Mouse (Mus musculus): ENCODE measurements around the gene Stim2. TPM values are rescaled to one million over a fixed set of nuclear protein-coding genes. Genes with fewer than 3 reads are reported as not detected.
A peak's percentile ranks its signal among the peaks of the same experiment; 100 is the strongest.

Gene Stim2
- polyA plus RNA-seq, 1 experiment = 6.9 TPM

DNA sequence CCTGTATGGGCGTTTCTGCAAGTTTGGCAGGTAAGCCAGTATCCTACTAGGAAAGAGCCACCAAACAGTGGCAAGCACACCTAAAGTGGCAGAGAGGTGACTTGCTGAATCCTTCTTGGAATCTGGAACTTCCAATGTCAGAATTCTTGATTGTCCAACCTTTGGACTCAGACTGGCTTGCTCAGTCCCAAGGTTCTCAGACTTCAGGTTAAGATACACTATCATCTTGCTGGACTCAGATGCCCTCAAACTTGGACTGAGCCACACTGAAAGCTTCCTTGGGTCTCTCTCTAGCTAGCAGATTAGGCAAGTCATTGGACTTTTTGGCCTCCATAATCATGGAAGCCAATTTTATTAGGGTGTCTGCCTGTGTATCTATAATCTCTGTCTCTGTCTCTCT lies 10.8 kb upstream of the Stim2 start:
- Histone ChIP-seq H3K4me1 (peaks cover 26% of the 10 kb centered on the region), H3K4me3 (replicated peaks) (no peak overlapping the region), H3K36me3 (replicated peaks; ENCODE audit: low read length) (no peaks in the 10 kb centered on the region), H3K27me3 (replicated peaks) (no peaks in the 10 kb centered on the region), H3K9me3 (no peaks in the 10 kb centered on the region)
- TF ChIP-seq GATA1 (IDR thresholded peaks at IDR 0.05; ENCODE audit: borderline replicate concordance, low read length) = no peak
- TF ChIP-seq FLI1 (IDR thresholded peaks at IDR 0.05; ENCODE audit: low read length) = no peak

DNA sequence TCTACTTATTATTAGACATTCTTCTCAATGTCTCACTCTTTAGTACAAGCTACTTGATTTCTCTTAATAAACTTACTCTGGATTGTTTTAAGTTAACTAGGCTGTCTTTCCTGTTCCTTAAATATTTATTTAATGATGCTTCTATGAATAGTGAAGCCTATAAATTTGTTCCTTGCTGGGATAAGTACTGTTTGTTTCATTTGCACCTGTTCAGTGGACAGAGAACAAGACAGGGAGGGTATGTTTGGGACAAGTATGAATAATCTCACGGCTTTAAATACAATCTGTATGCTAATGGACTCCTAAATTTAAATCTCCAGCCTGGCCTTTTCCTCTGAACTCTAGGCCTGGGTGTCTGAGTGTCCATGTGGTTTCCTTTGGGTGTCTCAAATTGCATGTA lies 10.2 kb upstream of the Stim2 start:
- no peak overlapping the region for H3K4me3 ChIP-seq (replicated peaks)
- no peak for TF ChIP-seq FLI1 (IDR thresholded peaks at IDR 0.05; ENCODE audit: low read length)
- no peak for TF ChIP-seq GATA1 (IDR thresholded peaks at IDR 0.05; ENCODE audit: borderline replicate concordance, low read length)

GRCm38 (mm10) chr5:53992616-53993015 lies 5.7 kb upstream of the Stim2 start:
- no peak overlapping the region for H3K4me3 ChIP-seq (replicated peaks)
- no peaks in the 10 kb centered on the region for H3K36me3 ChIP-seq (replicated peaks; ENCODE audit: low read length)
- H3K9me3 ChIP-seq = no peaks in the 10 kb centered on the region
- TF ChIP-seq GATA1 (IDR thresholded peaks at IDR 0.05; ENCODE audit: borderline replicate concordance, low read length) (no peak), FLI1 (IDR thresholded peaks at IDR 0.05; ENCODE audit: low read length) (no peak)
- H3K4me1 ChIP-seq = peaks cover 40% of the 10 kb centered on the region
- H3K27me3 ChIP-seq (replicated peaks) = no peaks in the 10 kb centered on the region

More for the DNA sequence above, 10.2 kb upstream of the Stim2 start:
- Histone ChIP-seq H3K4me1 (peaks cover 27% of the 10 kb centered on the region), H3K27me3 (replicated peaks) (no peaks in the 10 kb centered on the region), H3K9me3 (no peaks in the 10 kb centered on the region), H3K36me3 (replicated peaks; ENCODE audit: low read length) (no peaks in the 10 kb centered on the region)

- Histone ChIP-seq H3K9me3 (no peaks in the 10 kb centered on the region), H3K4me3 (replicated peaks) (peak overlapping the region; percentile 94), H3K27me3 (replicated peaks) (no peaks in the 10 kb centered on the region), H3K4me1 (peaks cover 40% of the 10 kb centered on the region), H3K36me3 (replicated peaks; ENCODE audit: low read length) (no peaks in the 10 kb centered on the region)
- TF ChIP-seq GATA1 (IDR thresholded peaks at IDR 0.05; ENCODE audit: borderline replicate concordance, low read length) (no peak), FLI1 (IDR thresholded peaks at IDR 0.05; ENCODE audit: low read length) (no peak)
Observed at GRCm38 (mm10) chr5:53994576-53994975, 3.7 kb upstream of the Stim2 start.

DNA sequence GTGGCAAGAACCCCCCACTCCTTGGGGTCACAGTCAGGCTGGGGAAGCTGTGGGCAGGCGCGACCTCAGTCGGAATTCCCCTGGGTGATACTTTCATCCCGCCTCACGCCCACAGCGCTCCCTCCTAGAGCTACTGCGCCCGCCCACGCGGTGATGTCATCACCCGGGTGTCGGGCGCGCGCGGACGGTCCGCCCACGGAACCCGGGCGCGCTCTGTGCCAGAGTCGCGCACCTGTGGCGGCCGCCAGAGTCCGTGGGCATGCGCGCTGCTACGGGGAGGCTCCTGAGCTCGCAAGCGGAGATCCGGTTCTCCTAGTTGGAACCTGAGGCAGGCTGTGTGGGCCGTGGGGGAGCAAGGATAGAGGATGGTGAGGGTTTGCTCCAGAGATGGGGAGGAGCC lies 3.0 kb upstream of the Stim2 start:
- H3K36me3 ChIP-seq (replicated peaks; ENCODE audit: low read length) = no peaks in the 10 kb centered on the region

DNA sequence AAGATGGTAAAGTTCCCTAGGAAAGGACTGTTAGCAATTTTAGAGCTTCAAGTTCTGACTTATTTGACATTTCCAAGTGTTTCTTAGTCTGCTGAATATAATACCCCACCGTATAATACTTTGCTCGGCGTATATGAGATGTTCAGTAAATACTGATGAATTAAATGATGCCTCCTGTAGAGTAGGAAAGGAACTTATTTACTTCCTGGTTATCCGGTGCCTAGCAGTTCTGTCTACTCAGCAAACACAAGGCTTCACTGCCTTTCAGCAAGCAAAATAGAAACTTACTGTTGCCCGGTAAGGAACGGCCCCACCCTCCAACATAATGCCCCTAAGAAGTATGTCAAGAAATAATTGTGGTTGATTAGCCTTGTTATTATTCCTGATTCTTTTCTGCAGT lies 1.5 kb upstream of the Stim2 start:
- H3K4me3 ChIP-seq (replicated peaks) = no peak overlapping the region
- H3K27me3 ChIP-seq (replicated peaks) = no peaks in the 10 kb centered on the region
- TF ChIP-seq FLI1 (IDR thresholded peaks at IDR 0.05; ENCODE audit: low read length) (no peak), GATA1 (IDR thresholded peaks at IDR 0.05; ENCODE audit: borderline replicate concordance, low read length) (no peak)
- peaks cover 52% of the 10 kb centered on the region for H3K4me1 ChIP-seq
- H3K36me3 ChIP-seq (replicated peaks; ENCODE audit: low read length) = no peaks in the 10 kb centered on the region
- H3K9me3 ChIP-seq = no peaks in the 10 kb centered on the region

More for the DNA sequence above, 3.0 kb upstream of the Stim2 start:
- H3K4me1 ChIP-seq = peaks cover 45% of the 10 kb centered on the region
- no peaks in the 10 kb centered on the region for H3K9me3 ChIP-seq
- H3K27me3 ChIP-seq (replicated peaks) = no peaks in the 10 kb centered on the region
- TF ChIP-seq GATA1 (IDR thresholded peaks at IDR 0.05; ENCODE audit: borderline replicate concordance, low read length) (no peak), FLI1 (IDR thresholded peaks at IDR 0.05; ENCODE audit: low read length) (no peak)
- H3K4me3 ChIP-seq (replicated peaks) = peak overlapping the region; percentile 94

GRCm38 (mm10) chr5:53998743-53999460 lies 603 bp downstream of the Stim2 start:
- no peaks in the 10 kb centered on the region for H3K9me3 ChIP-seq
- H3K4me1 ChIP-seq = peaks cover 56% of the 10 kb centered on the region
- H3K36me3 ChIP-seq (replicated peaks; ENCODE audit: low read length) = peaks cover 2% of the 10 kb centered on the region
- H3K27me3 ChIP-seq (replicated peaks) = no peaks in the 10 kb centered on the region
- H3K4me3 ChIP-seq (replicated peaks) = peak overlapping the region; percentile 91
- TF ChIP-seq FLI1 (IDR thresholded peaks at IDR 0.05; ENCODE audit: low read length) (no peak), GATA1 (IDR thresholded peaks at IDR 0.05; ENCODE audit: borderline replicate concordance, low read length) (no peak)

DNA sequence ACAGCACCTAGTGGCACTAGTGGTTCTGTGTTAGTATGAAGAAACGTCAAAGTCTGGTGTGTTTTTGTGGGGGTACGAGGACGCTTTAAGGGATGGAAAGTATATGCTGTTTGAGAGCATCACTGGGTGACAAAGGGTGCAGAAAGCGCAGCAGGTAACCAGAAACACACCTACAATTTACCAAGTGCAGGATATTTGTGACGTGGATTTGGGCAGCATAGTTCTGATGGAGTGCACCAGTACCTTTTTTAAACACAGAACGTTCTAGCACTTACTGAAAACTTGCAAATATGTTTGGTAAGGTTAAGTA lies 1.1 kb downstream of the Stim2 start:
- Histone ChIP-seq H3K4me3 (replicated peaks) (peak overlapping the region; percentile 91), H3K36me3 (replicated peaks; ENCODE audit: low read length) (peaks cover 2% of the 10 kb centered on the region), H3K27me3 (replicated peaks) (no peaks in the 10 kb centered on the region), H3K4me1 (peaks cover 57% of the 10 kb centered on the region), H3K9me3 (no peaks in the 10 kb centered on the region)
- TF ChIP-seq FLI1 (IDR thresholded peaks at IDR 0.05; ENCODE audit: low read length) = no peak
- TF ChIP-seq GATA1 (IDR thresholded peaks at IDR 0.05; ENCODE audit: borderline replicate concordance, low read length) = no peak

DNA sequence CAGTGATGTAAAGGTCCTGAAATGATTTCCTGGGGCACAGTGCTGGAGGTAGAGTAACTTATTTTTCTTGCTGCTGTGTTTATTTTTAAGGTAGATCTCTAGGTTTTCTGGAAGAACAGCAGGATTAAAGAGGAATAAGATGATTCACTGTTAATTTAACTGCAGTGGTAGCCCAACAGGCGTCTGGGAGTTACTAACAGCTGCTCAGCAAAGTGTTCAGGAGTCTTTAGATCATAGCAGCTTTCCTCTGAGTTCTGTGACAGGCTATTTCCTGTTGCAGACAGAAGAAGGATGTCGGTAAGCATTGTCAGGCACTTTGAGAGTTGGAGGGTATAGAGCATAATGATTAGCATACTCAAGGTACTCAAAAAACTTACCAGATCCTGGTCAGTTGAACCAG lies 1.5 kb downstream of the Stim2 start:
- H3K4me1 ChIP-seq = peaks cover 57% of the 10 kb centered on the region
- peaks cover 2% of the 10 kb centered on the region for H3K36me3 ChIP-seq (replicated peaks; ENCODE audit: low read length)
- H3K27me3 ChIP-seq (replicated peaks) = no peaks in the 10 kb centered on the region
- no peaks in the 10 kb centered on the region for H3K9me3 ChIP-seq
- TF ChIP-seq FLI1 (IDR thresholded peaks at IDR 0.05; ENCODE audit: low read length) (no peak), GATA1 (IDR thresholded peaks at IDR 0.05; ENCODE audit: borderline replicate concordance, low read length) (no peak)
- H3K4me3 ChIP-seq (replicated peaks) = peak overlapping the region; percentile 91

DNA sequence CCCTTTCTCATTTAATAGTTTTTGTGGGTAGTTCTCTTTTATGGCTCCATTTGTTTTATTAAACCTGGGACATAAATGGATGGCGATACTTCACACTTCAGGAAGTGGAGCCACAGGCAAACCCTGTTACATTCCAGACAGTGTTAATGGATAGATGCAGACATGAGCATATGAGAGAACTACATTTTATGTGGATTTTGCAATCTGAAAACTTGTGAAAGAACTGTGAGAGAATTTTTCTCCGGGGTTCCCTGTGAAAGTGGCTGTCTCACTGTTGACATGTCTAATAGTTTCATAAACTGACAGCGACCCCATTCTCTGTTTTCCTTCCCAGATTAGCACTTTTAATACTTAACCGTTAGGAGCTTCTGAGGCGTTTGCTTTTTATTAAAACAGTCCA lies 2.7 kb downstream of the Stim2 start:
- H3K9me3 ChIP-seq = no peaks in the 10 kb centered on the region

More for the DNA sequence above, 2.7 kb downstream of the Stim2 start:
- peaks cover 57% of the 10 kb centered on the region for H3K4me1 ChIP-seq
- peaks cover 2% of the 10 kb centered on the region for H3K36me3 ChIP-seq (replicated peaks; ENCODE audit: low read length)
- no peaks in the 10 kb centered on the region for H3K27me3 ChIP-seq (replicated peaks)
- TF ChIP-seq FLI1 (IDR thresholded peaks at IDR 0.05; ENCODE audit: low read length) = no peak
- TF ChIP-seq GATA1 (IDR thresholded peaks at IDR 0.05; ENCODE audit: borderline replicate concordance, low read length) = no peak
- H3K4me3 ChIP-seq (replicated peaks) = no peak overlapping the region

All from megakaryocyte, embryonic 14.5 days (primary cell).